Mouse (Mus musculus) urinary bladder, postnatal 25 days (tissue): ENCODE measurements at regions not wholly inside any gene's neighbourhood (a gene's known extent, or its start where the extent isn't known, plus 50 kb on each side); places are given as distances from the start of the nearest gene placed in this dataset.

Experiments used
- DNase-seq: peaks from one replicate; pipeline ENCODE4 v3.0.0; 2022; ENCODE audit warnings: low spot score

GRCm38 (mm10) chr10:67731577-67731976 is 180.9 kb downstream of the Zfp365 start:
- no peak for DNase-seq

GRCm38 (mm10) chr10:67729271-67729670 is 180.5 kb upstream of the Ado start:
- peak; percentile 31 for DNase-seq

GRCm38 (mm10) chr10:67727580-67727979 is 178.8 kb upstream of the Ado start:
- no peak for DNase-seq

GRCm38 (mm10) chr10:67726796-67727195 is 178.0 kb upstream of the Ado start:
- DNase-seq, result no peak

- DNase-seq, result no peak
Observed at GRCm38 (mm10) chr10:67726351-67726750, 177.6 kb upstream of the Ado start.

GRCm38 (mm10) chr10:67721787-67722186 is 173.0 kb upstream of the Ado start:
- DNase-seq, result no peak

- no peak for DNase-seq
Observed at GRCm38 (mm10) chr10:67717506-67717905, 168.8 kb upstream of the Ado start.

- DNase-seq, result no peak
Observed at GRCm38 (mm10) chr10:67715046-67715445, 166.3 kb upstream of the Ado start.

- DNase-seq, result no peak
Observed at GRCm38 (mm10) chr10:67713098-67713497, 164.3 kb upstream of the Ado start.

GRCm38 (mm10) chr10:67712665-67713064 is 163.9 kb upstream of the Ado start:
- no peak for DNase-seq

- no peak for DNase-seq
Observed at GRCm38 (mm10) chr10:67711961-67712360, 163.2 kb upstream of the Ado start.

GRCm38 (mm10) chr10:67706436-67706835 is 157.7 kb upstream of the Ado start:
- DNase-seq, result no peak

- no peak for DNase-seq
Observed at GRCm38 (mm10) chr10:67702783-67703455, 154.2 kb upstream of the Ado start.

GRCm38 (mm10) chr10:67697401-67698195 is 148.8 kb upstream of the Ado start:
- no peak for DNase-seq

- DNase-seq, result no peak
Observed at GRCm38 (mm10) chr10:67695891-67696853, 147.4 kb upstream of the Ado start.

- DNase-seq, result no peak
Observed at GRCm38 (mm10) chr10:67694751-67695150, 146.0 kb upstream of the Ado start.

- no peak for DNase-seq
Observed at GRCm38 (mm10) chr10:67693586-67693985, 144.8 kb upstream of the Ado start.

- DNase-seq, result no peak
Observed at GRCm38 (mm10) chr10:67689944-67690670, 141.4 kb upstream of the Ado start.

- DNase-seq, result no peak
Observed at GRCm38 (mm10) chr10:67679382-67679781, 130.6 kb upstream of the Ado start.

- no peak for DNase-seq
Observed at GRCm38 (mm10) chr10:67673450-67673849, 124.7 kb upstream of the Ado start.

GRCm38 (mm10) chr10:67672281-67672680 is 123.5 kb upstream of the Ado start:
- DNase-seq, result no peak

GRCm38 (mm10) chr10:67669066-67669465 is 120.3 kb upstream of the Ado start:
- no peak for DNase-seq
